In genomic region chr12:104844989-104845388, GRCm38 (mm10) we compare ENCODE assay signal across 10 mouse cellular contexts. TPM values are rescaled to one million over a fixed set of nuclear protein-coding genes. Genes with fewer than 3 reads are reported as not detected.
A peak's percentile ranks its signal among the peaks of the same experiment; 100 is the strongest.
DNase-seq lines count a peak whose midpoint lies in the region; ATAC-seq and TF ChIP-seq lines count a peak whose summit lies in the region.
"Had no signal": no experiment of that assay in that cellular context is flagged by ENCODE, and none has a peak within 500 bp of the region (broad histone marks: within the 10 kb centered on the region; RNA-seq: fewer than 3 reads in every experiment).

No protein-coding gene starts in this region.

- 47% methylated on average over 4 of the region's 4 CpGs for WGBS in forebrain, embryonic 12.5 days
- WGBS in forebrain, embryonic 15.5 days = 43% methylated on average over 4 of the region's 4 CpGs
- WGBS in forebrain, embryonic 13.5 days = 44% methylated on average over 4 of the region's 4 CpGs
- WGBS in stomach, embryonic 14.5 days = 77% methylated on average over 4 of the region's 4 CpGs

- H3K36me3 ChIP-seq in forebrain, embryonic 12.5 days (replicated peaks) = no peaks in the 10 kb centered on the region
- no peaks in the 10 kb centered on the region for H3K36me3 ChIP-seq in forebrain, embryonic 15.5 days
- no peaks in the 10 kb centered on the region for H3K36me3 ChIP-seq in forebrain, embryonic 13.5 days (ENCODE audit: poor library complexity, severe bottlenecking)
- H3K36me3 ChIP-seq in stomach, embryonic 14.5 days (ENCODE audit: control insufficient read depth, insufficient read depth, low read length) = no peaks in the 10 kb centered on the region

- no peaks in the 10 kb centered on the region for H3K9me3 ChIP-seq in forebrain, embryonic 12.5 days
- H3K9me3 ChIP-seq in forebrain, embryonic 15.5 days = no peaks in the 10 kb centered on the region
- H3K9me3 ChIP-seq in forebrain, embryonic 13.5 days (replicated peaks) = no peaks in the 10 kb centered on the region
- H3K9me3 ChIP-seq in stomach, embryonic 14.5 days (ENCODE audit: control insufficient read depth, low read depth, low read length) = no peaks in the 10 kb centered on the region
- H3K9me3 ChIP-seq: megakaryocyte, embryonic 14.5 days had no signal

- H3K9ac ChIP-seq in forebrain, embryonic 12.5 days = no peak overlapping the region
- H3K9ac ChIP-seq in forebrain, embryonic 15.5 days (replicated peaks) = no peak overlapping the region
- H3K9ac ChIP-seq in forebrain, embryonic 13.5 days = no peak overlapping the region
- no peak overlapping the region for H3K9ac ChIP-seq in stomach, embryonic 14.5 days (replicated peaks; ENCODE audit: low read depth, low read length)

- no peak overlapping the region for H3K4me3 ChIP-seq in forebrain, embryonic 12.5 days (replicated peaks)
- no peak overlapping the region for H3K4me3 ChIP-seq in forebrain, embryonic 15.5 days
- no peak overlapping the region for H3K4me3 ChIP-seq in layer of hippocampus, adult 2 months
- H3K4me3 ChIP-seq in forebrain, embryonic 13.5 days = no peak overlapping the region
- H3K4me3 ChIP-seq in stomach, embryonic 14.5 days (ENCODE audit: low read depth, low read length) = no peak overlapping the region
- H3K4me3 ChIP-seq: erythroblast, embryonic 14.5 days; megakaryocyte, embryonic 14.5 days had no signal

- H3K4me2 ChIP-seq in forebrain, embryonic 12.5 days = peak overlapping the region; percentile 34; the same call in 1 of the 2 replicates
- no peak overlapping the region for H3K4me2 ChIP-seq in forebrain, embryonic 15.5 days (replicated peaks)
- no peak overlapping the region for H3K4me2 ChIP-seq in forebrain, embryonic 13.5 days
- H3K4me2 ChIP-seq in stomach, embryonic 14.5 days (replicated peaks; ENCODE audit: low read depth, low read length) = no peak overlapping the region

- DNase-seq in layer of hippocampus, adult 2 months (ENCODE audit: low spot score in 2 of 2) = peak in 1 of 2 experiments; percentile 67
- DNase-seq in layer of hippocampus, postnatal 14 days (ENCODE audit: low spot score in 2 of 2) = no peak
- DNase-seq in adrenal gland, adult (ENCODE audit: inconsistent age in 2 of 2, low spot score in 1 of 2) = no peak
- DNase-seq in spleen, adult 18-20 months = no peak

- 0 out of 2 replicates have a peak, but pooled peaks have one; percentile 7 for ATAC-seq in forebrain, embryonic 12.5 days (ENCODE audit: low FRiP score)
- ATAC-seq in forebrain, embryonic 15.5 days (replicated peaks) = no peak
- peak; percentile 43; the same call in 1 of the 2 replicates for ATAC-seq in forebrain, embryonic 13.5 days
- ATAC-seq in stomach, embryonic 14.5 days (ENCODE audit: insufficient number of reproducible peaks, insufficient read depth, low FRiP score, low read depth) = peak; percentile 8; the same call in 1 of the 2 replicates

- H3K27me3 ChIP-seq in forebrain, embryonic 12.5 days = 0 out of 2 replicates have a peak, but pooled peaks cover 3% of the 10 kb centered on the region
- H3K27me3 ChIP-seq in forebrain, embryonic 15.5 days = no peaks in the 10 kb centered on the region
- H3K27me3 ChIP-seq in forebrain, embryonic 13.5 days = no peaks in the 10 kb centered on the region
- H3K27me3 ChIP-seq in stomach, embryonic 14.5 days (ENCODE audit: control insufficient read depth, insufficient read depth, low read length) = no peaks in the 10 kb centered on the region

- no peak for TF ChIP-seq CTCF in layer of hippocampus, adult 2 months (conservative IDR thresholded peaks at IDR 0.05)

- no peak overlapping the region for H3K27ac ChIP-seq in forebrain, embryonic 12.5 days
- H3K27ac ChIP-seq in forebrain, embryonic 15.5 days (replicated peaks) = no peak overlapping the region
- peak overlapping the region; percentile 85 for H3K27ac ChIP-seq in layer of hippocampus, adult 2 months
- no peak overlapping the region for H3K27ac ChIP-seq in forebrain, embryonic 13.5 days
- H3K27ac ChIP-seq in stomach, embryonic 14.5 days (ENCODE audit: low read length) = no peak overlapping the region

- peaks cover 16% of the 10 kb centered on the region for H3K4me1 ChIP-seq in forebrain, embryonic 12.5 days
- H3K4me1 ChIP-seq in forebrain, embryonic 15.5 days = no peaks in the 10 kb centered on the region; the same call in 1 of the 2 replicates
- peaks cover 13% of the 10 kb centered on the region for H3K4me1 ChIP-seq in forebrain, embryonic 13.5 days
- no peaks in the 10 kb centered on the region for H3K4me1 ChIP-seq in stomach, embryonic 14.5 days (ENCODE audit: control insufficient read depth, insufficient read depth, low read length)

RNA-seq across cellular contexts. Expression of gene Clmn, which starts 19.9 kb away (rescaled TPM):
- polyA plus RNA-seq in forebrain, embryonic 12.5 days (2016; fragmentation: Nextera tagmentation; extraction: Ambion mirVana) = 2.6 and 2.8 TPM in 2 replicates
- 1.0 and 1.2 TPM in 2 replicates for polyA plus RNA-seq in forebrain, embryonic 15.5 days (2015; fragmentation: Nextera tagmentation; extraction: Ambion mirVana)
- total RNA-seq in layer of hippocampus, adult 2 months (2021) = 100 to 1,000 TPM; 103 to 108 TPM
- total RNA-seq in layer of hippocampus, postnatal 14 days (2021) = 10 to 100 TPM; 67.8 to 72.5 TPM
- 0.75 and 0.83 TPM in 2 replicates for polyA plus RNA-seq in forebrain, embryonic 13.5 days (2015; fragmentation: Nextera tagmentation; extraction: Ambion mirVana)
- 3.1 TPM in 2 replicates for polyA plus RNA-seq in stomach, embryonic 14.5 days (2014; fragmentation: Nextera tagmentation; extraction: Ambion mirVana)
